Mouse (Mus musculus): Measurements from ENCODE around the gene Dis3l. TPM values are rescaled to one million over a fixed set of nuclear protein-coding genes. Genes with fewer than 3 reads are reported as not detected.

Dis3l gene
- total RNA-seq, 2 experiments from 2014 or later: 20.7 to 20.8 TPM

- no peak for DNase-seq (ENCODE audit: low spot score in 2 of 2)
Measured at GRCm38 (mm10) chr9:64264813-64265212, 76.3 kb downstream of the Dis3l start.

- DNase-seq (ENCODE audit: low spot score in 2 of 2): no peak
Measured at GRCm38 (mm10) chr9:64261023-64261422, 80.1 kb downstream of the Dis3l start.

- DNase-seq (ENCODE audit: low spot score in 2 of 2): no peak
Measured at GRCm38 (mm10) chr9:64259906-64260305, 81.2 kb downstream of the Dis3l start.

Other genes with a start within 250 kb of the Dis3l start
- 10 to 100 TPM in 1 of 2 experiments, under 1 TPM in 1; 0.46 to 11.9 TPM for gene Lctl, start 224.1 kb downstream of the Dis3l start, total RNA-seq (2021)
- 1 to 10 TPM; 3.1 to 3.8 TPM for gene Zwilch, start 168.2 kb downstream of the Dis3l start, total RNA-seq (2021)
- gene Rpl4, start 167.9 kb downstream of the Dis3l start, total RNA-seq (2021): 100 to 1,000 TPM; 867 to 950 TPM
- 10 to 100 TPM; 23.2 to 25.0 TPM for gene Snapc5, start 162.0 kb downstream of the Dis3l start, total RNA-seq (2021)
- gene Uchl4, start 106.1 kb downstream of the Dis3l start, total RNA-seq (2021): 1 to 10 TPM; 2.2 to 2.8 TPM
- 10 to 100 TPM; 81.5 to 83.4 TPM for gene Map2k1, start 87.7 kb downstream of the Dis3l start, total RNA-seq (2021)
- 10 to 100 TPM in 1 of 2 experiments, 1 to 10 TPM in 1; 7.7 to 11.9 TPM for gene Tipin, start 59.7 kb downstream of the Dis3l start, total RNA-seq (2021)
- 1 to 10 TPM in 1 of 2 experiments, under 1 TPM in 1; 0.74 to 1.3 TPM for gene Megf11, start 44.3 kb upstream of the Dis3l start, total RNA-seq (2021)